Mouse (Mus musculus): ENCODE results near the gene Pdcd11. TPM values are rescaled to one million over a fixed set of nuclear protein-coding genes. Genes with fewer than 3 reads are reported as not detected.
"Not testable (repeated sequence)": the region's sequence is repeated elsewhere in the genome, so short reads cannot be mapped to it uniquely, and the experiment has no call there.

The Pdcd11 gene
- polyA plus RNA-seq, 1 experiment from 2014 or later = 4.6 TPM

- Histone ChIP-seq H3K27me3 (replicated peaks; ENCODE audit: insufficient read depth, low read length) (no peaks in the 10 kb centered on the region), H3K4me2 (replicated peaks; ENCODE audit: low read depth, low read length) (no peak overlapping the region), H3K4me3 (ENCODE audit: low read depth, low read length) (no peak overlapping the region), H3K9me3 (ENCODE audit: low read length) (no peaks in the 10 kb centered on the region), H3K9ac (replicated peaks; ENCODE audit: low read depth) (no peak overlapping the region), H3K36me3 (ENCODE audit: insufficient read depth, low read length) (no peaks in the 10 kb centered on the region; the same call in 1 of the 2 replicates), H3K27ac (ENCODE audit: low read length) (no peak overlapping the region), H3K4me1 (ENCODE audit: insufficient read depth, low read depth, low read length) (peaks cover 17% of the 10 kb centered on the region; the same call in 1 of the 2 replicates)
- TF ChIP-seq CTCF (IDR thresholded peaks at IDR 0.05) = no peak
- TF ChIP-seq EP300 (IDR thresholded peaks at IDR 0.05) = no peak
- WGBS = 88% methylated on average over 17 of the region's 17 CpGs
- ATAC-seq (no peak), DNase-seq (ENCODE audit: low spot score) (no peak)
These were observed 45.0 kb downstream of the Pdcd11 start for GRCm38 (mm10) chr19:47135568-47135967.

- H3K9ac ChIP-seq (replicated peaks; ENCODE audit: low read depth) = no peak overlapping the region
- ATAC-seq (no peak), DNase-seq (ENCODE audit: low spot score) (no peak)
- no peak overlapping the region for H3K4me3 ChIP-seq (ENCODE audit: low read depth, low read length)
- H3K4me1 ChIP-seq (ENCODE audit: insufficient read depth, low read depth, low read length) = peaks cover 17% of the 10 kb centered on the region; the same call in 1 of the 2 replicates
- WGBS = 82% methylated on average over 5 of the region's 5 CpGs
- H3K9me3 ChIP-seq (ENCODE audit: low read length) = no peaks in the 10 kb centered on the region
- no peak for TF ChIP-seq CTCF (IDR thresholded peaks at IDR 0.05)
- no peak for TF ChIP-seq EP300 (IDR thresholded peaks at IDR 0.05)
- no peaks in the 10 kb centered on the region for H3K27me3 ChIP-seq (replicated peaks; ENCODE audit: insufficient read depth, low read length)
- H3K4me2 ChIP-seq (replicated peaks; ENCODE audit: low read depth, low read length) = no peak overlapping the region
- H3K36me3 ChIP-seq (ENCODE audit: insufficient read depth, low read length) = no peaks in the 10 kb centered on the region
- no peak overlapping the region for H3K27ac ChIP-seq (ENCODE audit: low read length)
These were observed 45.6 kb downstream of the Pdcd11 start for GRCm38 (mm10) chr19:47136170-47136569.

GRCm38 (mm10) chr19:47137051-47137581 is 46.5 kb downstream of the Pdcd11 start:
- TF ChIP-seq CTCF (IDR thresholded peaks at IDR 0.05) = no peak
- no peak for TF ChIP-seq EP300 (IDR thresholded peaks at IDR 0.05)
- H3K27ac ChIP-seq (ENCODE audit: low read length) = peak overlapping the region; percentile 78
- peaks cover 17% of the 10 kb centered on the region; the same call in 1 of the 2 replicates for H3K4me1 ChIP-seq (ENCODE audit: insufficient read depth, low read depth, low read length)
- DNase-seq (ENCODE audit: low spot score) (peak; percentile 63), ATAC-seq (peak; percentile 50)
- H3K9ac ChIP-seq (replicated peaks; ENCODE audit: low read depth) = 0 out of 2 replicates have a peak overlapping the region, but pooled peaks have one; percentile 23
- no peaks in the 10 kb centered on the region for H3K27me3 ChIP-seq (replicated peaks; ENCODE audit: insufficient read depth, low read length)
- no peaks in the 10 kb centered on the region for H3K9me3 ChIP-seq (ENCODE audit: low read length)
- H3K36me3 ChIP-seq (ENCODE audit: insufficient read depth, low read length) = no peaks in the 10 kb centered on the region
- H3K4me3 ChIP-seq (ENCODE audit: low read depth, low read length) = peak overlapping the region; percentile 48
- H3K4me2 ChIP-seq (replicated peaks; ENCODE audit: low read depth, low read length) = peak overlapping the region; percentile 63
- WGBS = 17% methylated on average over 6 of the region's 6 CpGs

GRCm38 (mm10) chr19:47137771-47138421 is 47.3 kb downstream of the Pdcd11 start, which contains the start of gene Calhm2:
Gene Calhm2, minus strand, starts transcription at chr19:47138294.
- Histone ChIP-seq H3K27me3 (replicated peaks; ENCODE audit: insufficient read depth, low read length) (no peaks in the 10 kb centered on the region), H3K4me2 (replicated peaks; ENCODE audit: low read depth, low read length) (peak within 1 kb of the TSS; percentile 63), H3K4me3 (ENCODE audit: low read depth, low read length) (peak within 1 kb of the TSS; percentile 48), H3K27ac (ENCODE audit: low read length) (peak within 1 kb of the TSS; percentile 78), H3K4me1 (ENCODE audit: insufficient read depth, low read depth, low read length) (peaks cover 17% of the 10 kb centered on the region; the same call in 1 of the 2 replicates), H3K9me3 (ENCODE audit: low read length) (no peaks in the 10 kb centered on the region), H3K9ac (replicated peaks; ENCODE audit: low read depth) (peak within 1 kb of the TSS; percentile 41; the same call in 1 of the 2 replicates), H3K36me3 (ENCODE audit: insufficient read depth, low read length) (no peaks in the 10 kb centered on the region)
- 1% methylated on average over 28 of the region's 28 CpGs for WGBS
- DNase-seq (ENCODE audit: low spot score) (peak; percentile 82), ATAC-seq (peak; percentile 84)
- TF ChIP-seq CTCF (IDR thresholded peaks at IDR 0.05) (no peak), EP300 (IDR thresholded peaks at IDR 0.05) (0 out of 2 replicates have a peak, but pooled peaks have one; percentile 20)

- not testable (repeated sequence) for H3K36me3 ChIP-seq (ENCODE audit: insufficient read depth, low read length); H3K4me3 ChIP-seq (ENCODE audit: low read depth, low read length); H3K9ac ChIP-seq (replicated peaks; ENCODE audit: low read depth); DNase-seq (ENCODE audit: low spot score); ATAC-seq; H3K9me3 ChIP-seq (ENCODE audit: low read length); H3K27ac ChIP-seq (ENCODE audit: low read length); H3K4me2 ChIP-seq (replicated peaks; ENCODE audit: low read depth, low read length); H3K27me3 ChIP-seq (replicated peaks; ENCODE audit: insufficient read depth, low read length)
- 42% methylated on average over 7 of the region's 7 CpGs for WGBS
- H3K4me1 ChIP-seq (ENCODE audit: insufficient read depth, low read depth, low read length) = peaks cover 17% of the 10 kb centered on the region; the same call in 1 of the 2 replicates
These were observed 49.0 kb downstream of the Pdcd11 start for GRCm38 (mm10) chr19:47139611-47140010.

- Histone ChIP-seq H3K4me3 (ENCODE audit: low read depth, low read length) (no peak overlapping the region), H3K9me3 (ENCODE audit: low read length) (no peaks in the 10 kb centered on the region), H3K27me3 (replicated peaks; ENCODE audit: insufficient read depth, low read length) (no peaks in the 10 kb centered on the region), H3K36me3 (ENCODE audit: insufficient read depth, low read length) (no peaks in the 10 kb centered on the region), H3K27ac (ENCODE audit: low read length) (no peak overlapping the region), H3K4me2 (replicated peaks; ENCODE audit: low read depth, low read length) (no peak overlapping the region), H3K9ac (replicated peaks; ENCODE audit: low read depth) (no peak overlapping the region), H3K4me1 (ENCODE audit: insufficient read depth, low read depth, low read length) (peaks cover 5% of the 10 kb centered on the region; the same call in 1 of the 2 replicates)
- TF ChIP-seq CTCF (IDR thresholded peaks at IDR 0.05) (no peak), EP300 (IDR thresholded peaks at IDR 0.05) (no peak)
- DNase-seq (ENCODE audit: low spot score) = no peak
- ATAC-seq = no peak
- WGBS = 71% methylated on average over 6 of the region's 6 CpGs
These were observed 51.9 kb downstream of the Pdcd11 start for GRCm38 (mm10) chr19:47142438-47142837.

Measured in lung, postnatal 0 days (tissue).